Mouse (Mus musculus) gonadal fat pad, adult 2 months (tissue): Measurements from ENCODE around the gene Cacna1b. TPM values are rescaled to one million over a fixed set of nuclear protein-coding genes. Genes with fewer than 3 reads are reported as not detected.

Experiments used
- DNase-seq: peaks from one replicate; pipeline ENCODE4 v3.0.0-alpha.2; 2012; ENCODE audit warnings: low read depth
- polyA plus RNA-seq: library from polyadenylated mRNA; depleted of rRNA; stranded (reverse); fragments of >200 nt; gene quantifications from 2 replicates; pipeline ENCODE4 v1.2.3, GENCODE M21; 2012; rRNA removed

Gene Cacna1b
- polyA plus RNA-seq, result 5.0 and 8.0 TPM in 2 replicates

DNA sequence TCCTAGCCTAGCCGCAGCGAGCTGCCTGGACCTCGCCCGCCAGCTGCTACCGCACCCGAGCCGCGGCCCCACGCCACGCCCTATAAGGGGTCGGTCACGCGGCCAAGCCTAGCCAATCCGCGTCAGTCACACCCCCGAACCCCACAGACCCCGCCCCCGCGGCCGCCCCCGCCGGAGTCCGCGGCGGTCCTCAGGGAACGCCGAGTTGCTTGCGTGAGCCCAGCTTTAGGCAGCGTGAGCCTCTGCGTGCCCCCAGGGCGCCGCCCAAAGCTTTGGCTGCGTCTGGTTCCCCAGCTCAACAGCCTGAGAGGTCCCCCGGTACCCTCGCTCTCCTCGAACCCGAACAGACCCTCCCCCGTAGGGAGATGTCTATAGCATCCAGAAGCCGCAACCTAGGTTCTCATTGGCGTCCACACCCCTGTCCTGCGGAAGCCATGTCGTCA lies at the start of gene Cacna1b:
Gene Cacna1b (minus strand): TSS at position 38 of the 443 bp plus-strand sequence.
- no peak for DNase-seq

DNA sequence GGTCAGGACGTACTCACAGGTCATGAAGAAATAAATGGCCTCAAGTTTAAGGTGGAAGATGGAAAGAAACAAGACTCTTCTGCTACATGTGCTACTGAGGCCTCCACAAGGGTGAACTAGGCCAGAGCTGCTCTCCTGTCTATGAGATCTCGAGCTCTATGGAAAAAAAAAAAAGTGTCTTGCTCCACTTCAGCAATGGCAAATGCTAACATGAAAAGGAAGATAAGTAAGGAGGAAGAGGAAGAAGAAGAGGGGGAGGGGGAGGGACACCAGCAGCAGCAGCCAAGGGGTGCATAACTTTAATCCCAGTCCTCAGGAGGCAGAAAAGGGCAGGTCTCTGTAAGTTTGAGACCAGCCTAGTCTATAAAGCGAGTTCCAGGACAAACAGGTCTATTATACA lies 46.8 kb upstream of the Cacna1b start:
- no peak for DNase-seq

- no peak for DNase-seq
Observed at GRCm38 (mm10) chr2:24807691-24808090, 44.7 kb upstream of the Cacna1b start.

DNA sequence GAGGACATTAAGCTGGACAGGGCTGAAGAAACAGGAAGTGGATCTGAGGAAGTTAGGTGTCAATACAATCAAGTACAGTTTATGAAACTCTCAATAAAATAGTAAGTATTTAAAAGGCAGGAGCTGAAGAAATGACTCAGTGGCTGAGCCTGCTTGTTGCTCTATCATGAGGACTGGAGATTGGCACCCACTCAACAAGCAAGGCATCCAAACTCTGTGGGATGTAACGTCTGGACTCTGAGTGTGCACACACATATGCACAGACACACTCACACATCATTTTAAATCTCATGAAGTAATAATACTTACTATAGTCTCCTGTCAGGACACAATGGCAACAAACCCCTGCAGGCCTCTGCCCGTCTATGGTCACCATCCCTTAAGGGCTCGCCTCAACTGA lies 44.1 kb upstream of the Cacna1b start:
- no peak for DNase-seq

- no peak for DNase-seq
Observed at GRCm38 (mm10) chr2:24806143-24806542, 43.2 kb upstream of the Cacna1b start.

- DNase-seq, result no peak
Observed at GRCm38 (mm10) chr2:24805621-24806020, 42.7 kb upstream of the Cacna1b start.

DNA sequence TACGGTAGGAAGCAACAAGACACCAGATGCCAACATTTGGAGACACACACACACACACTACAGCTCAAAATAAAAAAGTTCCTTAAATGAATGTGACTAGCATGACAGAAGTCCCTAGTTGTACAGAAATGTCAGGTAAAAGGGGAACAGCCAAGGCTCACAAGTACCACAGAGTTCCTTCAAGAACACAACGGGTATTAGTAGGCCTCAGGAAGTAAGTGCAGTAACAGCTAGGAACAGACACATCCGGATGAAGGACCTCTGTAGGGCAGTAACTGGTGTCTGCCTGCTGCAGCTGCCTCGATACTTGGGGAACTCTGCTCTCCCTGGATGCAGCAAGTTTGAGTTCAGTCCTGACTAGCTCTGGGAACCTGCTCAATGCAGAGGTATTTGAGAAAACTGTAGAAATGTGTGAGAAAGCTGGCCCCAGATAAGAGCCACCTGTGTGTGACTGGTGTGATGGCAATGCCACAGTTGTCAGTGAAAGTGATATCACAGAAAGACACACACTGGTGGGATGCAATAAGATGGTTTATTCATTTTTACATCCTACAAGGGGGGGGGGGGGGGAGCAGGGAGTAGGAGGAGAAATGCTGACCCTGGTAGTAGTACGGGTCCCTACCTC lies 34.0 kb upstream of the Cacna1b start:
- DNase-seq, result no peak

DNA sequence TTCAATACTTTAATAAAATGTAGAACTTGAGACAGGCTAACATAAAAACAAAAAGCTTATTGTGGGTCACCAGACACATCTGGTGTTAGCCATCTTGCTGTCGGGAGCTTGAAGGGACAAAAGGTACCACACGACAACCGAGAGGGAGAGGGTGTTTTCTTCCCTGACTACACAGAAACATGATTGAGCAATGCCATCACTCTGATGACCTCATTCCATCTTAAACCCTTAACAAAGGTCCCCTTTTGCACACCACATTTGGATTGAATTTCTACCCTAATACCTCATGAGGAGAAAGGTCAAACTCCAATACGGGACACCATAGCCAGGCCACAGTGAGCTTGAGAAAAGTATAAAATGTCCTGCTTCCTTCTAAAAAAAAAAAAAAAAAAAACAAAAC lies 24.3 kb upstream of the Cacna1b start:
- DNase-seq, result no peak

- no peak for DNase-seq
Observed at GRCm38 (mm10) chr2:24781253-24781652, 18.3 kb upstream of the Cacna1b start.

DNA sequence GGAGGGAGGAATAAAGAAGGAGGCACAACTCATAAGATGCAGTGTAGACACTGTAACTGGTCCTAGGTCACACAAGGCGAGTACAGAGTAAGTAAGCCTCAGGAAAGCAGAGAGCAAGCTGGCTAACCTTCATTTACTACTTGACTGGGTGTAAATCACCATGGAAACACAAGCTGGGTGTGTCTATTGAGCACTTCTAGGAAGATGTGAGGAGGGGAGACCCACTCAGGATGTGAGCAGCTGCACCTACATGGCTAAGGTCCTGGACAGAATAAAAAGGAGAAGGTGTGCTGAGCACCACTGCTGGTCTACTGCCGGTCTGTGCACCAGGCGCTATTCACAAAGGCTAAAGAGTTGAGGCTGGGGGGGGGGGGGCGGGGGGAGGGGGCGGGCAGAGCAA lies 13.9 kb upstream of the Cacna1b start:
- DNase-seq, result no peak

DNA sequence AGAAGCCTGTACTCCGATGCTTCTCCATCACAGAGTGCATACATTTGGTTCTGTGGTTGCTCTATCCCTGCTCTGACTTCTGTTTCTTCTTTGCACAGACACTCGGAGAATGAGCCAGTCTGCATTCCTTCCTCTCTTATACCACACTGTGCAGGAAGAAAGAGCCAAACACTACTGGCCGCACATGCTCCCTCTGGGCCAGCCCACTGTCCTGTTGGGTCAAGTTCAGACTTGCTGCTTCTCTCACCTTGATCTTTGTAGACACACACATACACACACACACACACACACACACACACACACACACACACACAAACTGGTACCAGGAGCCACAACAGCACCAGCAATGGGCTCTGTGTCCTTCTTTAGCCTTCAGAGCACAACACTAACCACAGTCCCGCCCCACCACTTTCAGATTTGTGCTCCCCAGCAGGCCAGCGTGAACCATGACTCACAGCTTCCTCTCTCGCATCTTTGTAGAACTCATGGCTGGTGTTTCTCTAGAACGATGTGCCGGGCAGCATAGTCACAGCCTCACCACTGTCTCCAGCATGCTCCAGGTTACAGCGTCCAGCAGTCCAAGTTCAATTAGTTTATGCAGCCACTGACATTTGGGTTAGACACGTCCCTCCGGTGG lies 13.1 kb upstream of the Cacna1b start:
- DNase-seq, result no peak

GRCm38 (mm10) chr2:24774832-24775231 lies 11.9 kb upstream of the Cacna1b start:
- no peak for DNase-seq

GRCm38 (mm10) chr2:24770861-24771260 lies 7.9 kb upstream of the Cacna1b start:
- DNase-seq, result no peak

DNA sequence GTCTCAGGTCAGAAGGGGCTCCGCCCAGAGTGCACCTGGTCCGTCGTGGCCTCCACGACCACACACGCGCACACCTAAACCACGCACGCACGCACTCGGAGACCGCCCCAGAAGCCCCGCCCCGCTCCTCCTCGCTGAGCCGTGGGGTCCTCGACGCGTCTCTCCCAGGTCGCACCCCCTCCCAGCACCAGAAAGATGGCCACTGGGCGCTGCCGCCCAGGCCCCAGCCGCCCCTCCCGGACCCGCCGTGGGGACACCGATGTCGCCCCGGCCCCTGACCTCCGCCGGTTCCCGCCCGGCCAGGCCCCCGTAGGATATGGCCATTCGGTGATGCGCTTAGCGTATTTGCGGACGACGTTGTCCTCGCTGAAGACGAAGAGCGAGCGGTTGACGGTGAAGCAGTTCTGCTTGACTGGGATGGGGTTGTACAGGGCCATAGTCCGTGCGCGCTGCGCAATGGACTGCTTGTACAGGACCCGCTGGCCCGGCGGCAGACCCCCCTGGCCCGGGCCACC lies 449 bp downstream of the Cacna1b start:
- no peak for DNase-seq

- DNase-seq, result no peak
Observed at GRCm38 (mm10) chr2:24761923-24762445, 968 bp downstream of the Cacna1b start.

GRCm38 (mm10) chr2:24755276-24755675 lies 7.7 kb downstream of the Cacna1b start:
- DNase-seq, result no peak

DNA sequence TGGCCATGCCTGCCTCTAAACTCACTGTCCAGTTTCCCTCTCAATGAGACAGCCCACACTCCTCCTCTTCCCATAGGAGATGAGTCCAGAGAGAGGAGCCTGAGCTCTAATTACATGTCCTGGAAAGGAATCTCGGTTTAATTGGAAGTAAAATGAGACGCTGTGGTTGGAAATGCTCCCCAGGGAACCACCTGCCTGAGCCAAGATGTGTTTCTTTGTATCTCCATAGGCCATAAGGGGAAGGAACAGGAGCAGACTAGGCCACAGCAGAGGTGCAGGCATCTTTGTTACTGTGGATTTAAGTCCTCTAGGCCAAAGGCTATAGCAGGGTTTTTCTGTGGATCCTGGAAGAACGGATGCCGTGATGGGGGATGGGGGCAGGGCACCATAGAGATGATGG lies 10.4 kb downstream of the Cacna1b start:
- DNase-seq, result no peak

DNA sequence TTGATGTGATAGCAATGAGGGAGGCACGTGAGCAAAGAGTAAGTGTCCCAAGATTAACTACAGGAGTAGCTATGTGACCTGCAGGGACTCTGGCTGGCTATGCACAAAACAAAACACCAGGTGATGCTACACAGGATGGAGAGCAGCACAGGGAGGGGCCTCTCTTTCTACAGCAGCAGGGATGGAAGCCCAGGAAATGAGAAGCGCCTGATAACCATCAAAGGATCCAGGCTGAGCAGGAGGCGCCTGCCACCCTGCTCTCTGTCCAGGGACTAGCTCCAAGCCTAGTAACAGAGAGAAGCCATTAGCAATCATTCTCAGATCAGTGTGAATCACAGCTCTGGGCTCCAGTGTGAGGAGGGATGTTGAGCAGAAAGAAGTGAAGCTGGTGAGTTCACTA lies 12.9 kb downstream of the Cacna1b start:
- DNase-seq, result no peak

- DNase-seq, result no peak
Observed at GRCm38 (mm10) chr2:24747878-24748277, 15.1 kb downstream of the Cacna1b start.

GRCm38 (mm10) chr2:24739701-24740100 lies 23.3 kb downstream of the Cacna1b start:
- DNase-seq, result no peak

DNA sequence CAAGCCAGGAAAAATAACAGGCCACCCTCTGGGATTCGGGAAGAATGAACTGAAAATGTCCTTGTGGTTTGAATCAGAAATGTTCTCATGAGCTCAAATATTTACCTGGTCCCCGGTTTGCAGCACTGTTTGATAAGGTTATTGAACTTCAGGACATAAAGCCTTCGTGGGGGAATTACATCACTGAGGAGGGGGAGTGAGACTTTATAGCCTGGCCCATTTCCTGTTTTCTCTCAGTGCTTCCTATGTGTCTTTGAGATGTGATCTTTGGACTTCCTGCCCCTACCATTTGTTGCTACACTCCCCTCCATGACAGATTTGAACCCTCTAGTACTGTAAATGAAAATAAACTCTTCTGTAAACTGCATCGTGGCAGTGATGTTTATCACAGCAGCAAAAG lies 29.8 kb downstream of the Cacna1b start:
- DNase-seq, result no peak

- DNase-seq, result no peak
Observed at GRCm38 (mm10) chr2:24725865-24726264, 37.1 kb downstream of the Cacna1b start.
